In the genomic region with DNA sequence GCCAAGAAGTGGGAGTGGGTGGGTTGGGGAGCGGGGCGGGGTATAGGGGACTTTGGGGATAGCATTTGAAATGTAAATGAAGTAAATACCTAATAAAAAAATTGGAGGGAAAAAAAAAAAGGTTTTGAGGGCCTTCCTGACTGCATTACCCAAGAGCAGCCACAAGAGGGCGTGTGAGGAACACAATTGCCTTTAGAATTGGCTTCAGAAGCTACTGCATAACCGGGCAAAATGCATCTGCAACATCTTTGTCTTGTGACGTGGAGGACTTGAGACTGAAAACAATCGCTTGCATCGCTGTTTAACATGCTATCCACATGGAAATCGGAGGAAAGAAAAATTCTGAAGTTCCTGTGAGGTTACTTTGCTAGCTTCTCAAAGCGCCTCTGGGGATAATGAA, we compare ENCODE assay signal across 7 mouse cellular contexts.
DNase-seq lines count a peak whose midpoint lies in the region; ATAC-seq and TF ChIP-seq lines count a peak whose summit lies in the region.

No protein-coding gene starts in this region.

- H3K9ac ChIP-seq in CH12.LX (ENCODE audit: insufficient read depth, low read depth): no peak overlapping the region
- H3K9ac ChIP-seq in midbrain, embryonic 11.5 days (ENCODE audit: low read length): peak overlapping the region; percentile 45; the same call in 1 of the 2 replicates

- DNase-seq in CH12.LX (ENCODE audit: extremely low read depth): peak; percentile 64
- DNase-seq in MEL-GATA-1-ER (ENCODE audit: extremely low read depth, low read depth): peak; percentile 9
- peak; percentile 57 to 64 for DNase-seq in cerebellum, postnatal 36 days
- DNase-seq in heart, postnatal 4 days: peak; percentile 49
- DNase-seq in layer of hippocampus, postnatal 25 days (ENCODE audit: extremely low spot score in 1 of 2, low spot score in 1 of 2): peak; percentile 34 to 63
- DNase-seq in midbrain, embryonic 11.5 days (ENCODE audit: low spot score, missing footprints): peak; percentile 95
- DNase-seq in testis, postnatal 10 days (ENCODE audit: low spot score): peak; percentile 62

- peak; percentile 70 to 77 for TF ChIP-seq CTCF in CH12.LX (conservative IDR thresholded peaks at IDR 0.05 in 1 of 2, IDR thresholded peaks at IDR 0.05 in 1 of 2; ENCODE audit: low read depth in 2 of 2, low read length in 2 of 2)

- no peak overlapping the region for H3K4me2 ChIP-seq in CH12.LX (ENCODE audit: insufficient read depth, low read depth, poor library complexity, severe bottlenecking)
- peak overlapping the region; percentile 29 for H3K4me2 ChIP-seq in midbrain, embryonic 11.5 days

- in situ Hi-C loops in CH12.LX (cut with MboI; ENCODE audit: low pct_ligation_motif_present, low pct_unique_long_range_greater_than_20kb, low sequenced_read_pairs): no loop called here

- H3K9me3 ChIP-seq in CH12.LX (replicated peaks; ENCODE audit: low read length): no peaks in the 10 kb centered on the region
- H3K9me3 ChIP-seq in midbrain, embryonic 11.5 days (ENCODE audit: control insufficient read depth, low read length): no peaks in the 10 kb centered on the region

- no peaks in the 10 kb centered on the region for H3K27me3 ChIP-seq in CH12.LX (replicated peaks)
- H3K27me3 ChIP-seq in midbrain, embryonic 11.5 days (ENCODE audit: control insufficient read depth, insufficient read depth, low read length): no peaks in the 10 kb centered on the region

- no peak overlapping the region for H3K27ac ChIP-seq in CH12.LX (ENCODE audit: insufficient read depth, low read depth)
- H3K27ac ChIP-seq in midbrain, embryonic 11.5 days (ENCODE audit: low read depth, low read length): no peak overlapping the region

- 17% methylated on average over 9 of the region's 9 CpGs for WGBS in midbrain, embryonic 11.5 days

- H3K36me3 ChIP-seq in CH12.LX (replicated peaks in 1 of 2; ENCODE audit: control insufficient read depth in 1 of 2, insufficient read depth in 1 of 2, low read length in 1 of 2): no peaks in the 10 kb centered on the region
- H3K36me3 ChIP-seq in midbrain, embryonic 11.5 days (ENCODE audit: control insufficient read depth, insufficient read depth, low read length): no peaks in the 10 kb centered on the region

- TF ChIP-seq RAD21 in CH12.LX (IDR thresholded peaks at IDR 0.05; ENCODE audit: low read depth, low read length): peak; percentile 72

- H3K4me3 ChIP-seq in CH12.LX (replicated peaks in 1 of 3; ENCODE audit: low read depth in 2 of 3, low read length in 2 of 3, poor library complexity in 1 of 3): no peak overlapping the region
- H3K4me3 ChIP-seq in midbrain, embryonic 11.5 days (ENCODE audit: low read depth, low read length): no peak overlapping the region

- H3K79me2 ChIP-seq in CH12.LX (replicated peaks; ENCODE audit: control insufficient read depth, extremely low read depth, insufficient read depth, poor library complexity, severe bottlenecking): no peaks in the 10 kb centered on the region

- no peak for TF ChIP-seq POLR2A in CH12.LX (IDR thresholded peaks at IDR 0.05; ENCODE audit: low read depth, low read length)

- dilution Hi-C loops in CH12.LX (cut with MboI; ENCODE audit: extremely low pct_ligation_motif_present, extremely low pct_unique_long_range_greater_than_20kb, low sequenced_read_pairs): no loop called here

- no peaks in the 10 kb centered on the region for H3K4me1 ChIP-seq in CH12.LX (ENCODE audit: control insufficient read depth in 1 of 2, insufficient read depth in 2 of 2)
- H3K4me1 ChIP-seq in midbrain, embryonic 11.5 days (ENCODE audit: control insufficient read depth, insufficient read depth, low read length): no peaks in the 10 kb centered on the region

- peak; percentile 84 for ATAC-seq in midbrain, embryonic 11.5 days (ENCODE audit: low FRiP score)

- no peak for TF ChIP-seq EP300 in CH12.LX (IDR thresholded peaks at IDR 0.05; ENCODE audit: low read length)

TF ChIP-seq in CH12.LX, 34 proteins besides CTCF, POLR2A, EP300 and RAD21:
- TF ChIP-seq ZMIZ1 (IDR thresholded peaks at IDR 0.05; ENCODE audit: low read depth, low read length): no peak
- no peak for TF ChIP-seq GABPA (IDR thresholded peaks at IDR 0.05; ENCODE audit: insufficient replicate concordance, low read depth, low read length)
- TF ChIP-seq SMC3 (IDR thresholded peaks at IDR 0.05; ENCODE audit: low read depth, low read length): peak; percentile 69
- TF ChIP-seq TCF12 (IDR thresholded peaks at IDR 0.05; ENCODE audit: low read depth, low read length): no peak
- TF ChIP-seq ZNF384 (IDR thresholded peaks at IDR 0.05; ENCODE audit: low read depth, low read length): peak; percentile 83
- no peak for TF ChIP-seq HCFC1 (IDR thresholded peaks at IDR 0.05; ENCODE audit: low read depth, low read length)
- no peak for TF ChIP-seq E2F4 (IDR thresholded peaks at IDR 0.05; ENCODE audit: insufficient replicate concordance, low read depth, low read length)

Comparison
In these comparisons a context has a peak if more than half of its experiments do, and no peak if none do; other contexts are left out.
1. DNase-seq: peak in every context shown above with its lines; median percentile 95 in midbrain, embryonic 11.5 days; 64 in CH12.LX; 62 in testis, postnatal 10 days; 60 in cerebellum, postnatal 36 days; 49 in heart, postnatal 4 days; 48 in layer of hippocampus, postnatal 25 days; 9 in MEL-GATA-1-ER.